Mouse (Mus musculus) hindbrain, embryonic 15.5 days (tissue): Measurements from ENCODE around the gene Fut11. TPM values are rescaled to one million over a fixed set of nuclear protein-coding genes. Genes with fewer than 3 reads are reported as not detected.

Experiments
- ATAC-seq: fragments of 200-750 bp; cut with Nextera tagmentation; 2 replicates; pipeline ENCODE4 v1.8.0; 2017; ENCODE audit warnings: low read depth, moderate number of reproducible peaks, moderate TSS enrichment; ENCODE audit not compliant: low FRiP score
- H3K27ac ChIP-seq: fragments of 300-500 bp; sonication (generic); replicated peaks from 2 replicates; pipeline ENCODE4 v1.5.1; 2015; ENCODE audit warnings: mild to moderate bottlenecking, inconsistent platforms
- H3K27me3 ChIP-seq: fragments of 300-500 bp; sonication (generic); 2 replicates; pipeline ENCODE4 v1.6.1; 2015; ENCODE audit warnings: control low read depth, inconsistent platforms
- H3K36me3 ChIP-seq: fragments of 300-500 bp; sonication (generic); 2 replicates; pipeline ENCODE4 v1.6.1; 2015; ENCODE audit warnings: control low read depth, inconsistent platforms
- H3K4me1 ChIP-seq: fragments of 300-500 bp; sonication (generic); replicated peaks from 2 replicates; pipeline ENCODE4 v1.6.1; 2015; ENCODE audit warnings: control low read depth, inconsistent platforms
- H3K4me2 ChIP-seq: fragments of 300-500 bp; sonication (generic); 2 replicates; pipeline ENCODE4 v1.6.1; 2015; ENCODE audit warnings: moderate library complexity, mild to moderate bottlenecking, inconsistent platforms
- H3K4me3 ChIP-seq: fragments of 300-500 bp; sonication (generic); 2 replicates; pipeline ENCODE4 v1.5.1; 2015; ENCODE audit warnings: mild to moderate bottlenecking, inconsistent platforms
- H3K9ac ChIP-seq: fragments of 300-500 bp; sonication (generic); 2 replicates; pipeline ENCODE4 v1.6.1; 2015; ENCODE audit warnings: inconsistent platforms
- H3K9me3 ChIP-seq: fragments of 300-500 bp; sonication (generic); 2 replicates; pipeline ENCODE4 v1.6.1; 2016; ENCODE audit warnings: control low read depth, inconsistent platforms
- WGBS: fragments of 180-500 bp; shearing (Covaris S2); methylation state at CpG from one replicate; pipeline ENCODE4 v1.1.7; 2015; 5-methylcytosine and 5-hydroxymethylcytosine counted together
- microRNA-seq: library from miRNA; unstranded; fragments of <30 nt; microRNA quantifications from one replicate; pipeline ENCODE4, GENCODE M21; 2016
- polyA plus RNA-seq: library from polyadenylated mRNA; unstranded; fragments of >200 nt; fragmentation: Nextera tagmentation; extraction: Ambion mirVana; gene quantifications from 2 replicates; pipeline ENCODE4 v1.2.1, GENCODE M21; 2015

The Fut11 gene
- polyA plus RNA-seq, 1 experiment from 2014 or later = 30.4 TPM

DNA sequence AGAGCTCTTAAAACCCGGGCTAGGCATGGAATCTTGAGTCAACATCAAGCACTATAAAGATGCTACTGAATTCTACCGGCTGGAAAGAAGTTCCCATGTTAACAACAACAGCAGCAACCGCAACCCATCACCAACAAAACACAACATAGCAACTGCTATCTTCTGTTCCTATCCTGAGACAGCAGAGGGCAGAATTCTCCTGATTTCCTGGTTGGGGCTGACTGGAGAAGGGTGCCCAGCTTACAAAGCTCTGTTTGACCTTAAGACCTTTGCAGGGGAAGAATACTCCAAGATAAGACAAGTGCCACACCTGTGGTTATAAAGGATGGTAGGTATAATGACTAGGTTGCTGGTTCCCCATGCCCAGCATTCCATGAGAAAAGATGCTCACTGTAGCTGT is 52.2 kb downstream of the Fut11 start:
- Histone ChIP-seq H3K36me3 (peaks cover 28% of the 10 kb centered on the region), H3K9ac (no peak overlapping the region), H3K4me3 (no peak overlapping the region), H3K4me2 (no peak overlapping the region), H3K4me1 (no peaks in the 10 kb centered on the region), H3K27me3 (no peaks in the 10 kb centered on the region), H3K27ac (no peak overlapping the region), H3K9me3 (no peaks in the 10 kb centered on the region)
- no peak for ATAC-seq
- WGBS = 88% methylated on average over 3 of the region's 3 CpGs

DNA sequence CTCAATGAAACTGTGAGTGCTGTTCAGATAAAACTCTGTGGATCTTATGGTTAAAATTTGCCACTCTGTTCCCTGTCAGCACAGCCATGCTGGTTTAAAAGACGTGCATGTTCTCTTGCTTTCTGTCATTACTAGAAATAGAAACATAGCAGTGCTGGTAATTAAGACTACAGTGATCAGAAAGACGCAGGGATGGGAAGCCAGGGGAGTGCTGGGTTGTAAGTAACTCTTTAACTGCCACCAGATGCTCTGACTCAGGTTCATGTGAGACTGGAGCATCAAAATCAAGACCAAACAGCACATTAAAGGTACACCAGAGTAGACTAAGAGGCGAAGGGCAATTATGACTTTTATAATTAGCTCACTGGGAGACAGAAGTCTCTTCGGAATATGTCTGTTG is 53.6 kb downstream of the Fut11 start:
- H3K4me2 ChIP-seq = no peak overlapping the region
- H3K27ac ChIP-seq = no peak overlapping the region
- H3K27me3 ChIP-seq = no peaks in the 10 kb centered on the region
- no peak for ATAC-seq
- H3K4me1 ChIP-seq = no peaks in the 10 kb centered on the region
- no peak overlapping the region for H3K9ac ChIP-seq
- 66% methylated on average over 4 of the region's 4 CpGs for WGBS
- H3K36me3 ChIP-seq = peaks cover 22% of the 10 kb centered on the region
- H3K9me3 ChIP-seq = no peaks in the 10 kb centered on the region
- H3K4me3 ChIP-seq = no peak overlapping the region

DNA sequence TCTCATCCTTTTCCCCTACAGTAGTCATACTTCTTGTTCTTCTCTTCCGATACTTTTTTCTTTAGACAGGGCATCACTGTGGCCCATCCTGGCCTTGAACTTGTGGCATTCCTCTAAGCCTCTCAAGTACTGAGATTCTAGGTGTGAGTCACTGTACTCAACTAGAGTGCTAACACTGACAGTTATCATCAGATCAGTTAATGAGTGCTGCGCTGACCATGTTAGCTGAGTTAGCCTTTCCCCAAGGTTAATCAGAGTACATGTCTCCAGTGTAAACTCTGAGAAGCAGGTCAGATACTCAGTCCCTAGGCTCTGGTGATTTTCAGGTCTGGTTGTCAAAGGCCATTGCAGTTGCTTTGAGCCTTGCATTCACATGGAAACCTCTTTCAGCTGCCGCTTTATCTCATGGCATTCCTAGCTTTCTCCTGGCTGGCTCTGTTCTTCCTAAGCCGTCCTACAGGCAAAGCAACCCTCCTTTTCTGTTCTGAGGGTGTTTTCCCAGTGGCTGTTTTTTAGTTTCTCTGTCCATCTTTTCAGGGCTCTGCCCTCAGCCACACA is 54.8 kb downstream of the Fut11 start:
- no peak for ATAC-seq
- Histone ChIP-seq H3K9ac (no peak overlapping the region), H3K27me3 (no peaks in the 10 kb centered on the region), H3K4me1 (no peaks in the 10 kb centered on the region), H3K36me3 (peaks cover 17% of the 10 kb centered on the region), H3K9me3 (no peaks in the 10 kb centered on the region), H3K4me2 (no peak overlapping the region), H3K27ac (no peak overlapping the region), H3K4me3 (no peak overlapping the region)
- 86% methylated on average over 4 of the region's 4 CpGs for WGBS

DNA sequence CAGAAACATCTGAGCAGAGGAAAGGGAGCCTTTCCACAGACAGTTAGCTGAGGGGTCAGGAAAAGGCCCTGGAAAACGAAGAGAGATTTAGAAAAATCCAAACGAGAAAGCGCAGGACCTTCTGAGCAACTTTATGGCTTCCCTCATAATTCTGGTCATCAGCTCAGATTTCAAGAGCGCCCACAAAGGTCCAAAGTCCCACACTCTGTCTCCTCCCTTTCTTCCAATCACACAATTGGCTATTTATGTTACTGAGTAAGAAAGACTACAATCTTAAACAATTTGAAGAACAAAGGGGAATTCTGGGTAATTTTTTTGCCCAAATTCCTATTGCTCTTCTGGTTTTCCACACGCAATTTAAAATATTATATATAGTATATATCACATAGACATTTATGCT is 55.7 kb downstream of the Fut11 start:
- H3K4me2 ChIP-seq = no peak overlapping the region
- peaks cover 22% of the 10 kb centered on the region for H3K36me3 ChIP-seq
- H3K27ac ChIP-seq = no peak overlapping the region
- no peak overlapping the region for H3K4me3 ChIP-seq
- H3K27me3 ChIP-seq = no peaks in the 10 kb centered on the region
- ATAC-seq = no peak
- WGBS = 92% methylated on average over 5 of the region's 5 CpGs
- no peaks in the 10 kb centered on the region for H3K9me3 ChIP-seq
- no peaks in the 10 kb centered on the region for H3K4me1 ChIP-seq
- no peak overlapping the region for H3K9ac ChIP-seq

Small RNA genes within 50 kb of the gene (microRNA-seq; reads per million reads assigned to microRNA genes)
- gene Mir6946 = 0.87 reads per million

Other genes starting within 250 kb of the Fut11 start
- gene Cfap70, start 242.7 kb upstream of the Fut11 start, polyA plus RNA-seq = 1.1 and 1.5 TPM in 2 replicates
- gene Anxa7, start 214.8 kb upstream of the Fut11 start, polyA plus RNA-seq = 15.8 and 20.6 TPM in 2 replicates
- 0.39 and 0.67 TPM in 2 replicates for gene Mss51, start 198.1 kb upstream of the Fut11 start, polyA plus RNA-seq
- 86.6 and 90.7 TPM in 2 replicates for gene Ppp3cb, start 148.4 kb upstream of the Fut11 start, polyA plus RNA-seq
- gene Usp54, start 53.9 kb upstream of the Fut11 start, polyA plus RNA-seq = 10.3 and 11.2 TPM in 2 replicates
- 0.25 TPM in 1 of 2 replicates, not detected in the other for gene Myoz1, start 38.4 kb upstream of the Fut11 start, polyA plus RNA-seq
- gene Synpo2l, start 26.6 kb upstream of the Fut11 start, polyA plus RNA-seq = 0.13 and 0.14 TPM in 2 replicates
- 89.5 and 101 TPM in 2 replicates for gene Sec24c, start 20.7 kb upstream of the Fut11 start, polyA plus RNA-seq
- gene Chchd1, start 8.0 kb downstream of the Fut11 start, polyA plus RNA-seq = 172 and 184 TPM in 2 replicates
- gene Zswim8, start 12.6 kb downstream of the Fut11 start, polyA plus RNA-seq = 45.1 and 46.9 TPM in 2 replicates
- gene Ndst2, start 39.6 kb downstream of the Fut11 start, polyA plus RNA-seq = 18.6 and 19.9 TPM in 2 replicates
- gene Camk2g, start 99.1 kb downstream of the Fut11 start, polyA plus RNA-seq = 161 and 183 TPM in 2 replicates
- gene Plau, start 141.7 kb downstream of the Fut11 start, polyA plus RNA-seq = 0.21 and 0.26 TPM in 2 replicates
- gene Vcl, start 234.4 kb downstream of the Fut11 start, polyA plus RNA-seq = 15.5 and 16.2 TPM in 2 replicates